Mouse (Mus musculus): ENCODE measurements at regions not wholly inside any gene's neighbourhood (a gene's known extent, or its start where the extent isn't known, plus 50 kb on each side); places are given as distances from the start of the nearest gene placed in this dataset.

DNA sequence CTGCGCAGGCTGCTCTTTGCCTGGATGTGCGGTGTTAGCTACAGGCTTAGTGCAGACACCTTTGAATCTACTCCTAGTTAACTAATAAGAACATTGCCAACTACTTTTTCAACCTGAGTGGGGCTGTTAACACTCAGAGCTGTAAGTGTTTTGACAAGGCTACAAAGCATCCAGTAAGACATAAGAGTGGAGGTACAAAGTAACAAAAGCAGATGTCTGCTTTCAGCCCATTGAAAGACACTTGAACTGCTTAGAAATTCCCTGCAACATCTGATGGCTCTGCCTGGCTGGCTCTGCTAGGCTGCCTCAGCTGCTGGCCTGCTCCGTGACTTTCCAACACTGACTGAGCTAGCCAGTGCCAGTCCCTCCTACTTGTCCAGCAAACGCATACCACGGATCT lies 117.8 kb upstream of the Tbx18 start:
- Histone ChIP-seq H3K9me3 (replicated peaks) (peaks cover 5% of the 10 kb centered on the region), H3K4me3 (ENCODE audit: low read depth, low read length) (no peak overlapping the region), H3K27me3 (ENCODE audit: insufficient read depth, low read length) (no peaks in the 10 kb centered on the region), H3K4me1 (ENCODE audit: insufficient read depth, low read depth, low read length) (no peaks in the 10 kb centered on the region), H3K36me3 (replicated peaks) (no peaks in the 10 kb centered on the region)
- ATAC-seq (ENCODE audit: extremely low read depth, insufficient number of reproducible peaks, low FRiP score, poor library complexity, severe bottlenecking) (no peak), DNase-seq (ENCODE audit: low spot score) (no peak)
- no peak for TF ChIP-seq POLR2AphosphoS5 (IDR thresholded peaks at IDR 0.05; ENCODE audit: insufficient replicate concordance, low read depth, low read length)
- TF ChIP-seq GATA1 (IDR thresholded peaks at IDR 0.05; ENCODE audit: borderline replicate concordance, low read length), result no peak
- TF ChIP-seq GATA2 (IDR thresholded peaks at IDR 0.05; ENCODE audit: borderline replicate concordance, low read depth, low read length), result no peak
- no peak for TF ChIP-seq CTCF (IDR thresholded peaks at IDR 0.05; ENCODE audit: low read depth, low read length)
- TF ChIP-seq TAL1 (conservative IDR thresholded peaks at IDR 0.05; ENCODE audit: low read depth, low read length), result no peak

DNA sequence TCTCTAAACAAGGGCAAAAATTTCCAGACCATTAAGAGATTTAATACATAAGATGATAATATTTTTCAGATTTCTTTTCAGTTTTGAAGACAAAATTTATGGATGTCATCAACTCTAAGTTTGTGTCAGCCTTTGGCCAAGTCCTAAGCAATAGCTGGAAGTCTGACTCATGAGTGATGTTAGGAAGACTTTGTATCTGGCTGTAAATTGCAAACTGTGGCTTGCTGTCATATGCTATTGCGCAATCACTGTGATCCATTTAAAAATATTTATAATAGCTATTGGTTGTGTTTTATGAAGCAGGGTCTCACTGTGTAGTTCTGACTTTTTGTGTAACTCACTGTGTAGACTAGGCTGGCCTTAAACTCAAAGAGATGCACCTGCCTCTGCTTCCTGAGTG lies 119.1 kb upstream of the Tbx18 start:
- ATAC-seq (ENCODE audit: extremely low read depth, insufficient number of reproducible peaks, low FRiP score, poor library complexity, severe bottlenecking), result no peak
- H3K4me1 ChIP-seq (ENCODE audit: insufficient read depth, low read depth, low read length), result no peaks in the 10 kb centered on the region

DNA sequence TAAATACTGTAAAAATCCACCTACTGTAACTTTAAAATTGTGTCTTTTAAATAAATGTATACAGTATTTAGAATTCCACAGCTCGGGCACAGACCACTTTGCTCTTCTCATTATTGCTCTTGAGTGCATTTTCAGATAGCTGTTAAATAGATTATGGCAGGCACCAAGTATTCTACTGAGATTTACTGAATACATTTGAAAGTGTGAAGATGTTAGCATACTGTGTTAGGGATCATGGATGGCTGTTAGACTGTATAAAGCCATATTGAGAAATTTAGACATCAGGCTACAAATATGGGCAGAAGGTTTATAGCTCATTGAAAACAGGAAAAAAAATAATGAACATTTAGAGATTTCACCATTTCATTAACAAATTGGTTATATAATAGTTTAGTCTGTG lies 130.5 kb upstream of the Tbx18 start:
- H3K36me3 ChIP-seq (replicated peaks), result no peaks in the 10 kb centered on the region
- no peak for DNase-seq (ENCODE audit: low spot score)
- no peaks in the 10 kb centered on the region for H3K27me3 ChIP-seq (ENCODE audit: insufficient read depth, low read length)
- no peak for TF ChIP-seq TAL1 (conservative IDR thresholded peaks at IDR 0.05; ENCODE audit: low read depth, low read length)
- no peak for TF ChIP-seq GATA1 (IDR thresholded peaks at IDR 0.05; ENCODE audit: borderline replicate concordance, low read length)
- no peak for TF ChIP-seq GATA2 (IDR thresholded peaks at IDR 0.05; ENCODE audit: borderline replicate concordance, low read depth, low read length)
- no peak for TF ChIP-seq POLR2AphosphoS5 (IDR thresholded peaks at IDR 0.05; ENCODE audit: insufficient replicate concordance, low read depth, low read length)
- TF ChIP-seq CTCF (IDR thresholded peaks at IDR 0.05; ENCODE audit: low read depth, low read length), result no peak
- no peak for ATAC-seq (ENCODE audit: extremely low read depth, insufficient number of reproducible peaks, low FRiP score, poor library complexity, severe bottlenecking)
- H3K9me3 ChIP-seq (replicated peaks), result 0 out of 2 replicates have a peak, but pooled peaks cover 5% of the 10 kb centered on the region
- no peaks in the 10 kb centered on the region for H3K4me1 ChIP-seq (ENCODE audit: insufficient read depth, low read depth, low read length)
- H3K4me3 ChIP-seq (ENCODE audit: low read depth, low read length), result no peak overlapping the region

More for the DNA sequence above, 119.1 kb upstream of the Tbx18 start:
- H3K36me3 ChIP-seq (replicated peaks), result no peaks in the 10 kb centered on the region
- no peak for TF ChIP-seq CTCF (IDR thresholded peaks at IDR 0.05; ENCODE audit: low read depth, low read length)
- TF ChIP-seq GATA1 (IDR thresholded peaks at IDR 0.05; ENCODE audit: borderline replicate concordance, low read length), result no peak
- TF ChIP-seq GATA2 (IDR thresholded peaks at IDR 0.05; ENCODE audit: borderline replicate concordance, low read depth, low read length), result no peak
- TF ChIP-seq POLR2AphosphoS5 (IDR thresholded peaks at IDR 0.05; ENCODE audit: insufficient replicate concordance, low read depth, low read length), result no peak
- no peak for TF ChIP-seq TAL1 (conservative IDR thresholded peaks at IDR 0.05; ENCODE audit: low read depth, low read length)
- DNase-seq (ENCODE audit: low spot score), result no peak
- no peak overlapping the region for H3K4me3 ChIP-seq (ENCODE audit: low read depth, low read length)
- H3K27me3 ChIP-seq (ENCODE audit: insufficient read depth, low read length), result no peaks in the 10 kb centered on the region
- peaks cover 9% of the 10 kb centered on the region for H3K9me3 ChIP-seq (replicated peaks)

DNA sequence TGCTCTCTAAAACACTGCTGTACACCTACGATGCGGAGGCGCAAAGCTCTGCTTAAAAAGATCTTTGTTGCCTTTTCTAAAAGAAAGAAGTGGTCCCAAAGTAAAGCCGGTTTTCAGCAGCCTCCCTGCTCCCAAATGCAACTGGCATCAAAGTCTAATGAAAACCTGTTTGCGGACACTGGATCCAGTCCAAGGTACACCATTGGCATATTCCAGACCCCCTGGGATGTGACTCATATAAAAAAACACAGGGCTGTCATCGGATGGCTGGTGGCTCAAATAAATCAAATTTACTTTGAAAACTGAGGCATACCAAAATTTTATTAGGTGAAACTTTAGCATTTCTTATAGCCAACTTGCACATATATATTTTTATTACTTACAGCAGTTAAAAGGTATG lies 134.2 kb upstream of the Tbx18 start:
- DNase-seq (ENCODE audit: low spot score) (no peak), ATAC-seq (ENCODE audit: extremely low read depth, insufficient number of reproducible peaks, low FRiP score, poor library complexity, severe bottlenecking) (no peak)
- Histone ChIP-seq H3K9me3 (replicated peaks) (0 out of 2 replicates have a peak, but pooled peaks cover 3% of the 10 kb centered on the region), H3K4me3 (ENCODE audit: low read depth, low read length) (no peak overlapping the region), H3K4me1 (ENCODE audit: insufficient read depth, low read depth, low read length) (no peaks in the 10 kb centered on the region), H3K36me3 (replicated peaks) (no peaks in the 10 kb centered on the region), H3K27me3 (ENCODE audit: insufficient read depth, low read length) (no peaks in the 10 kb centered on the region)
- TF ChIP-seq CTCF (IDR thresholded peaks at IDR 0.05; ENCODE audit: low read depth, low read length) (no peak), GATA1 (IDR thresholded peaks at IDR 0.05; ENCODE audit: borderline replicate concordance, low read length) (no peak), GATA2 (IDR thresholded peaks at IDR 0.05; ENCODE audit: borderline replicate concordance, low read depth, low read length) (no peak), TAL1 (conservative IDR thresholded peaks at IDR 0.05; ENCODE audit: low read depth, low read length) (no peak), POLR2AphosphoS5 (IDR thresholded peaks at IDR 0.05; ENCODE audit: insufficient replicate concordance, low read depth, low read length) (no peak)

DNA sequence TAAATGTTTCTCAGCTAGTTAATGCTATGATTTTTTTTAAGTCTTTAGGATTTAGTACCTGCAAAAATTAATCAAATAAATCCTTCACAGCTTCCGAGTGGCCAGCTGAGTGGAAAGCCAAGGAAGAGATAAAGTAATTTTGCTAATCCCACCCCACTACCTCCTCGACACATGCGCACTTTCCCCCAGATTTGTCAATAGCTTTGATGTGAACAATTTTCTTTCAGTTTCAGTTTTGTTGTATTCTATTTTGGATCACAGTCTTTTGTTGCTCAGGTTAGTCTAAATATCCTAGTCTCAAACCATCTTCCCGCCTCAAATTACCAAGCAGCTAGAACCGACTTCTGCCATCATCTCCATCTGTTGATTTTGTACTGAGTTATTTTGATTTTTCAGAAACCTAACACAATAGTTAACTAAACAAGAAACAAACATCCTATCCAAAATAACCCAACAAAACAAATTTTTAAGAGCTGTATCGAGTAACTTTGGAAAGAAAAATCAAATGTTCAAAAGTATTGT lies 141.4 kb upstream of the Tbx18 start:
- no peak for ATAC-seq (ENCODE audit: extremely low read depth, insufficient number of reproducible peaks, low FRiP score, poor library complexity, severe bottlenecking)
- DNase-seq (ENCODE audit: low spot score), result no peak
- H3K27me3 ChIP-seq (ENCODE audit: insufficient read depth, low read length), result no peaks in the 10 kb centered on the region
- H3K4me1 ChIP-seq (ENCODE audit: insufficient read depth, low read depth, low read length), result no peaks in the 10 kb centered on the region
- TF ChIP-seq GATA1 (IDR thresholded peaks at IDR 0.05; ENCODE audit: borderline replicate concordance, low read length) (no peak), CTCF (IDR thresholded peaks at IDR 0.05; ENCODE audit: low read depth, low read length) (no peak), TAL1 (conservative IDR thresholded peaks at IDR 0.05; ENCODE audit: low read depth, low read length) (no peak), GATA2 (IDR thresholded peaks at IDR 0.05; ENCODE audit: borderline replicate concordance, low read depth, low read length) (no peak), POLR2AphosphoS5 (IDR thresholded peaks at IDR 0.05; ENCODE audit: insufficient replicate concordance, low read depth, low read length) (no peak)
- H3K9me3 ChIP-seq (replicated peaks), result peaks cover 7% of the 10 kb centered on the region
- no peak overlapping the region for H3K4me3 ChIP-seq (ENCODE audit: low read depth, low read length)
- no peaks in the 10 kb centered on the region for H3K36me3 ChIP-seq (replicated peaks)

DNA sequence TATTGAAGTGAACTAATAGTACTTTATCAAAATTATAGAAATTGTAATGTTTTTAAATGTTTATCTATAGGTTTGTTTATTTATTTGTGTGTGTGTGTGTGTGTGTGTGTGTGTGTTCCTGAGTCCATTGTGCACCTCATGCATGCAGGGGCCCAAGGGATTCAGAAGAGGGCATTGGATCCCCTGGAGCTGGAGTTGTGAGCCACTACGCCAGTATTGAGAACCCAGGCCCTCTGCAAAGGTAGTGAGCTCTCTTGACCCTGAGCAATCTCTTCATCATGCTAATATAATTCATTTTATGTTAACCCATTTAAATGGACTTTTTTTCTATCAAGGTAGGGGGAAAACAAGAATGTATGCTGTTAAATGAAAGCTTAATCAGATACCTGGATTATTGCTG lies 151.5 kb upstream of the Tbx18 start:
- no peak overlapping the region for H3K4me3 ChIP-seq (ENCODE audit: low read depth, low read length)
- H3K4me1 ChIP-seq (ENCODE audit: insufficient read depth, low read depth, low read length), result no peaks in the 10 kb centered on the region
- H3K9me3 ChIP-seq (replicated peaks), result no peaks in the 10 kb centered on the region
- H3K36me3 ChIP-seq (replicated peaks), result no peaks in the 10 kb centered on the region
- ATAC-seq (ENCODE audit: extremely low read depth, insufficient number of reproducible peaks, low FRiP score, poor library complexity, severe bottlenecking) (no peak), DNase-seq (ENCODE audit: low spot score) (no peak)
- no peaks in the 10 kb centered on the region for H3K27me3 ChIP-seq (ENCODE audit: insufficient read depth, low read length)
- no peak for TF ChIP-seq CTCF (IDR thresholded peaks at IDR 0.05; ENCODE audit: low read depth, low read length)
- no peak for TF ChIP-seq TAL1 (conservative IDR thresholded peaks at IDR 0.05; ENCODE audit: low read depth, low read length)
- TF ChIP-seq GATA1 (IDR thresholded peaks at IDR 0.05; ENCODE audit: borderline replicate concordance, low read length), result no peak
- TF ChIP-seq GATA2 (IDR thresholded peaks at IDR 0.05; ENCODE audit: borderline replicate concordance, low read depth, low read length), result no peak
- no peak for TF ChIP-seq POLR2AphosphoS5 (IDR thresholded peaks at IDR 0.05; ENCODE audit: insufficient replicate concordance, low read depth, low read length)
